Mouse (Mus musculus): ENCODE measurements around the gene Nr1d1.
"Not testable (repeated sequence)": the region's sequence is repeated elsewhere in the genome, so short reads cannot be mapped to it uniquely, and the experiment has no call there.

The Nr1d1 gene

GRCm38 (mm10) chr11:98738428-98738911 is 36.7 kb downstream of the Nr1d1 start:
- no peak for DNase-seq (ENCODE audit: low read depth, low spot score)

GRCm38 (mm10) chr11:98737220-98737619 is 37.9 kb downstream of the Nr1d1 start:
- not testable (repeated sequence) for DNase-seq (ENCODE audit: low read depth, low spot score)

- no peak for DNase-seq (ENCODE audit: low read depth, low spot score)
These were observed 39.0 kb downstream of the Nr1d1 start for GRCm38 (mm10) chr11:98736176-98736575.

- no peak for DNase-seq (ENCODE audit: low read depth, low spot score)
These were observed 40.0 kb downstream of the Nr1d1 start for GRCm38 (mm10) chr11:98735111-98735510.

GRCm38 (mm10) chr11:98734020-98734419 is 41.1 kb downstream of the Nr1d1 start:
- DNase-seq (ENCODE audit: low read depth, low spot score), result no peak

- no peak for DNase-seq (ENCODE audit: low read depth, low spot score)
These were observed 44.0 kb downstream of the Nr1d1 start for GRCm38 (mm10) chr11:98731134-98731533.

- no peak for DNase-seq (ENCODE audit: low read depth, low spot score)
These were observed 44.4 kb downstream of the Nr1d1 start for GRCm38 (mm10) chr11:98730727-98731126.

- peak; percentile 80 for DNase-seq (ENCODE audit: low read depth, low spot score)
These were observed 46.0 kb downstream of the Nr1d1 start, which contains the start of gene Med24 for GRCm38 (mm10) chr11:98729119-98729588. TSS of gene Med24 (minus strand) at chr11:98729435.

GRCm38 (mm10) chr11:98725926-98726506 is 49.1 kb downstream of the Nr1d1 start:
- no peak for DNase-seq (ENCODE audit: low read depth, low spot score)

- no peak for DNase-seq (ENCODE audit: low read depth, low spot score)
These were observed 52.0 kb downstream of the Nr1d1 start for GRCm38 (mm10) chr11:98723098-98723497.

GRCm38 (mm10) chr11:98721458-98722226 is 53.5 kb downstream of the Nr1d1 start:
- DNase-seq (ENCODE audit: low read depth, low spot score), result no peak

GRCm38 (mm10) chr11:98720756-98721155 is 54.4 kb downstream of the Nr1d1 start:
- no peak for DNase-seq (ENCODE audit: low read depth, low spot score)
